Mouse (Mus musculus) liver, embryonic 15.5 days (tissue): ENCODE data around the gene Rbm45. TPM values are rescaled to one million over a fixed set of nuclear protein-coding genes. Genes with fewer than 3 reads are reported as not detected.

Experiments used
- ATAC-seq: fragments of 200-750 bp; cut with Nextera tagmentation; 2 replicates; pipeline ENCODE4 v1.8.0; 2017; ENCODE audit warnings: moderate number of reproducible peaks, mild to moderate bottlenecking, moderate library complexity; ENCODE audit not compliant: insufficient read depth
- H3K27ac ChIP-seq: fragments of 300-500 bp; sonication (generic); replicated peaks from 2 replicates; pipeline ENCODE4 v1.5.1; 2015; ENCODE audit warnings: mild to moderate bottlenecking, inconsistent platforms
- H3K27me3 ChIP-seq: fragments of 300-500 bp; sonication (generic); 2 replicates; pipeline ENCODE4 v1.6.1; 2015; ENCODE audit warnings: mild to moderate bottlenecking, inconsistent platforms
- H3K36me3 ChIP-seq: fragments of 300-500 bp; sonication (generic); replicated peaks from 2 replicates; pipeline ENCODE4 v1.6.1; 2015; ENCODE audit warnings: moderate library complexity, mild to moderate bottlenecking, inconsistent platforms
- H3K4me1 ChIP-seq: fragments of 300-500 bp; sonication (generic); replicated peaks from 2 replicates; pipeline ENCODE4 v1.6.1; 2015; ENCODE audit warnings: inconsistent platforms
- H3K4me2 ChIP-seq: fragments of 300-500 bp; sonication (generic); 2 replicates; pipeline ENCODE4 v1.6.1; 2015; ENCODE audit warnings: moderate library complexity, mild to moderate bottlenecking, inconsistent platforms
- H3K4me3 ChIP-seq: fragments of 300-500 bp; sonication (generic); replicated peaks from 2 replicates; pipeline ENCODE4 v1.5.1; 2015; ENCODE audit warnings: mild to moderate bottlenecking, inconsistent platforms
- H3K9ac ChIP-seq: fragments of 300-500 bp; sonication (generic); 2 replicates; pipeline ENCODE4 v1.6.1; 2015; ENCODE audit warnings: moderate library complexity, mild to moderate bottlenecking, inconsistent platforms
- H3K9me3 ChIP-seq: fragments of 300-500 bp; sonication (generic); replicated peaks from 2 replicates; pipeline ENCODE4 v1.6.1; 2016; ENCODE audit warnings: inconsistent platforms
- WGBS: fragments of 180-500 bp; shearing (Covaris S2); methylation state at CpG from one replicate; pipeline ENCODE4 v1.1.7; 2015; ENCODE audit warnings: mixed read lengths; ENCODE audit not compliant: insufficient replicate concordance; 5-methylcytosine and 5-hydroxymethylcytosine counted together
- polyA plus RNA-seq: library from polyadenylated mRNA; unstranded; fragments of >200 nt; fragmentation: Nextera tagmentation; extraction: Ambion mirVana; gene quantifications from 2 replicates; pipeline ENCODE4 v1.2.1, GENCODE M21; 2015

The Rbm45 gene
- polyA plus RNA-seq, 1 experiment from 2014 or later: 6.1 TPM

GRCm38 (mm10) chr2:76347839-76348238, 21.9 kb upstream of the Rbm45 start:
- Histone ChIP-seq H3K36me3 (no peaks in the 10 kb centered on the region), H3K4me1 (no peaks in the 10 kb centered on the region), H3K4me3 (no peak overlapping the region), H3K9me3 (no peaks in the 10 kb centered on the region), H3K27me3 (no peaks in the 10 kb centered on the region), H3K9ac (no peak overlapping the region), H3K4me2 (no peak overlapping the region), H3K27ac (no peak overlapping the region)
- WGBS: 50% methylated on average over 6 of the region's 6 CpGs
- no peak for ATAC-seq

- H3K4me1 ChIP-seq: no peaks in the 10 kb centered on the region
- no peak within 1 kb of the TSS for H3K4me3 ChIP-seq
- no peak within 1 kb of the TSS for H3K27ac ChIP-seq
- H3K4me2 ChIP-seq: no peak within 1 kb of the TSS
- no peak within 1 kb of the TSS for H3K9ac ChIP-seq
- H3K36me3 ChIP-seq: no peaks in the 10 kb centered on the region
- no peak for ATAC-seq
- no peaks in the 10 kb centered on the region for H3K9me3 ChIP-seq
- WGBS: 76% methylated on average over 11 of the region's 11 CpGs
- H3K27me3 ChIP-seq: no peaks in the 10 kb centered on the region
These were observed 9.6 kb upstream of the Rbm45 start, which contains the start of gene Cyct for GRCm38 (mm10) chr2:76360226-76360625. Gene Cyct (minus strand): TSS chr2:76360450.

GRCm38 (mm10) chr2:76362111-76362510, 7.7 kb upstream of the Rbm45 start:
- Histone ChIP-seq H3K9me3 (no peaks in the 10 kb centered on the region), H3K4me2 (no peak overlapping the region), H3K27me3 (no peaks in the 10 kb centered on the region), H3K36me3 (no peaks in the 10 kb centered on the region), H3K4me3 (no peak overlapping the region), H3K4me1 (no peaks in the 10 kb centered on the region), H3K9ac (no peak overlapping the region), H3K27ac (no peak overlapping the region)
- no peak for ATAC-seq
- WGBS: 39% methylated on average over 2 of the region's 2 CpGs

- Histone ChIP-seq H3K27ac (no peak overlapping the region), H3K4me3 (no peak overlapping the region), H3K27me3 (no peaks in the 10 kb centered on the region), H3K36me3 (no peaks in the 10 kb centered on the region), H3K4me1 (peaks cover 12% of the 10 kb centered on the region), H3K9me3 (no peaks in the 10 kb centered on the region), H3K9ac (no peak overlapping the region), H3K4me2 (no peak overlapping the region)
- no peak for ATAC-seq
- WGBS: 49% methylated on average over 4 of the region's 4 CpGs
These were observed 4.0 kb upstream of the Rbm45 start for GRCm38 (mm10) chr2:76365811-76366210.

- peaks cover 4% of the 10 kb centered on the region; the same call in 1 of the 2 replicates for H3K36me3 ChIP-seq
- no peak overlapping the region for H3K9ac ChIP-seq
- H3K4me1 ChIP-seq: peaks cover 28% of the 10 kb centered on the region
- H3K27me3 ChIP-seq: no peaks in the 10 kb centered on the region
- H3K4me2 ChIP-seq: no peak overlapping the region
- no peaks in the 10 kb centered on the region for H3K9me3 ChIP-seq
- WGBS: 13% methylated on average over 9 of the region's 9 CpGs
- ATAC-seq: no peak
- no peak overlapping the region for H3K4me3 ChIP-seq
- H3K27ac ChIP-seq: no peak overlapping the region
These were observed 2.4 kb upstream of the Rbm45 start for GRCm38 (mm10) chr2:76367188-76367922.

- H3K4me3 ChIP-seq: peak overlapping the region; percentile 88
These were observed 723 bp upstream of the Rbm45 start for GRCm38 (mm10) chr2:76368861-76369660.

GRCm38 (mm10) chr2:76370656-76370922, 805 bp downstream of the Rbm45 start:
- H3K36me3 ChIP-seq: peaks cover 31% of the 10 kb centered on the region
- H3K27ac ChIP-seq: peak overlapping the region; percentile 90; the same call in 1 of the 2 replicates
- H3K27me3 ChIP-seq: no peaks in the 10 kb centered on the region
- peak overlapping the region; percentile 88 for H3K4me3 ChIP-seq
- H3K9ac ChIP-seq: peak overlapping the region; percentile 78
- peaks cover 28% of the 10 kb centered on the region for H3K4me1 ChIP-seq
- WGBS: under 1% methylated on average over 7 of the region's 7 CpGs
- H3K4me2 ChIP-seq: peak overlapping the region; percentile 95
- no peaks in the 10 kb centered on the region for H3K9me3 ChIP-seq
- ATAC-seq: peak; percentile 23

More at GRCm38 (mm10) chr2:76368861-76369660, 723 bp upstream of the Rbm45 start:
- H3K36me3 ChIP-seq: peaks cover 18% of the 10 kb centered on the region
- peak overlapping the region; percentile 95 for H3K4me2 ChIP-seq
- 0 out of 2 replicates have a peak overlapping the region, but pooled peaks have one; percentile 78 for H3K9ac ChIP-seq
- 49% methylated on average over 13 of the region's 13 CpGs for WGBS
- no peaks in the 10 kb centered on the region for H3K9me3 ChIP-seq
- H3K27ac ChIP-seq: no peak overlapping the region
- H3K4me1 ChIP-seq: peaks cover 28% of the 10 kb centered on the region
- ATAC-seq: no peak
- no peaks in the 10 kb centered on the region for H3K27me3 ChIP-seq

- WGBS: 29% methylated on average over 4 of the region's 4 CpGs
- Histone ChIP-seq H3K4me2 (peak overlapping the region; percentile 4; the same call in 1 of the 2 replicates), H3K4me3 (no peak overlapping the region), H3K36me3 (peaks cover 43% of the 10 kb centered on the region), H3K9me3 (no peaks in the 10 kb centered on the region), H3K27me3 (no peaks in the 10 kb centered on the region), H3K4me1 (peaks cover 27% of the 10 kb centered on the region), H3K27ac (peak overlapping the region; percentile 21; the same call in 1 of the 2 replicates), H3K9ac (no peak overlapping the region)
- peak; percentile 49 for ATAC-seq
These were observed 2.5 kb downstream of the Rbm45 start for GRCm38 (mm10) chr2:76372244-76372643.

- H3K4me1 ChIP-seq: peaks cover 17% of the 10 kb centered on the region
- no peaks in the 10 kb centered on the region for H3K27me3 ChIP-seq
- 87% methylated on average over 6 of the region's 6 CpGs for WGBS
- no peaks in the 10 kb centered on the region for H3K9me3 ChIP-seq
- ATAC-seq: no peak
- no peak overlapping the region for H3K27ac ChIP-seq
- H3K4me3 ChIP-seq: no peak overlapping the region
- H3K4me2 ChIP-seq: no peak overlapping the region
- peaks cover 65% of the 10 kb centered on the region for H3K36me3 ChIP-seq
- no peak overlapping the region for H3K9ac ChIP-seq
These were observed 4.9 kb downstream of the Rbm45 start for GRCm38 (mm10) chr2:76374544-76375206.

- 88% methylated on average over 19 of the region's 19 CpGs for WGBS
- H3K36me3 ChIP-seq: peaks cover 84% of the 10 kb centered on the region
These were observed 8.9 kb downstream of the Rbm45 start for GRCm38 (mm10) chr2:76378646-76379045.

GRCm38 (mm10) chr2:76386531-76386930, 16.7 kb downstream of the Rbm45 start:
- ATAC-seq: no peak
- H3K36me3 ChIP-seq: peaks cover 32% of the 10 kb centered on the region
- H3K27ac ChIP-seq: no peak overlapping the region
- no peak overlapping the region for H3K4me3 ChIP-seq
- no peaks in the 10 kb centered on the region for H3K9me3 ChIP-seq
- H3K9ac ChIP-seq: no peak overlapping the region
- H3K4me1 ChIP-seq: no peaks in the 10 kb centered on the region
- no peaks in the 10 kb centered on the region for H3K27me3 ChIP-seq
- H3K4me2 ChIP-seq: no peak overlapping the region

More at GRCm38 (mm10) chr2:76378646-76379045, 8.9 kb downstream of the Rbm45 start:
- no peak overlapping the region for H3K4me2 ChIP-seq
- no peak overlapping the region for H3K4me3 ChIP-seq
- no peaks in the 10 kb centered on the region for H3K27me3 ChIP-seq
- no peak overlapping the region for H3K27ac ChIP-seq
- H3K9me3 ChIP-seq: no peaks in the 10 kb centered on the region
- no peak for ATAC-seq
- H3K9ac ChIP-seq: no peak overlapping the region
- no peaks in the 10 kb centered on the region for H3K4me1 ChIP-seq
